Mouse (Mus musculus) granulocyte monocyte progenitor cell, adult 5-6 weeks (primary cell): ENCODE results near the gene Wnt2. TPM values are rescaled to one million over a fixed set of nuclear protein-coding genes. Genes with fewer than 3 reads are reported as not detected.

Experiments used
- ATAC-seq: replicated peaks from 2 replicates; pipeline ENCODE4 v1.8.0; 2016; ENCODE audit warnings: mild to moderate bottlenecking, moderate TSS enrichment, inconsistent platforms; ENCODE audit not compliant: poor library complexity, severe bottlenecking
- total RNA-seq, 2 experiments: library from RNA; stranded (forward) in 1 of 2; stranded (reverse) in 1 of 2; fragments of 200-712, 200-1000 nt in 1 of 2; fragments of >200 nt in 1 of 2; fragmentation: Nextera tagmentation in 1 of 2; gene quantifications; 2 replicates each; pipeline ENCODE4 v1.2.3; 2014 to 2017

The Wnt2 gene
- total RNA-seq, 2 experiments from 2014 or later = not detected

DNA sequence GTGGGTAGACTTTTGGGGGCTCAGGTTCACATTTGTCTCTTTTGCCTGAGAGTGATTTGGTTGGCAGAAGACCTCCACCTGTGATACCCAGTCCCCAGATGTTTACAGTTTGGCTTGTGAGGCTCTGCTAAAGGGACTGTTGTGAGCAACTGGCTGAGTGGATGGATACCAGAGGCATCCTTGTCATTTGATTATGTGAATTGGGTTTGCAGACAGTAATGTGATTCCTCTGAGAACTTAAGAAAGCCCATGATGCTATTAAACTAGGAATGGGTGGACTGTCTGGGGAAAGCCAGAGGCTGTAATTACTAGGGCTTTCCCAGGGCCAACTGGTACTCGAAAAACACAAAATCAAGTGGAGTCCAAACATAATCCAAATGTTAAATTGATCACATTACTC lies 51.0 kb downstream of the Wnt2 start:
- no peak for ATAC-seq

DNA sequence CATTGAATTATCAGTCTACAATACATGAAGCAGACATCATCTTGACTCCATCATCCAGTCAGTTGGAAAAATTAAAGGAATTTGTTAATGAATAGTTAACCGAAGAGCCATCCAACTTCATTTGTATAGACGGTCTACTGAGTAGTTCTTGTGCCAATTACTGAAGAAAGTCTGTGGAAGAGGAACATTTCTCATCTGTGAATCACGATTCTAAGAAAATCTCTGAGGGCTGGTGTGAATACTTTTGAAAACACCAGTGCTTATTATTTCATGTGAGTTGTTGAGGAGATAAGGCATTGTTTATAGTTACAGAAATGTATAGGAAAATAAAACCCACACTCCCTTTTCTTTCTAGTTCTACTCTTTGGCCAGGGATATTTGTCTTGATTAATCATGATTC lies 51.5 kb downstream of the Wnt2 start:
- no peak for ATAC-seq

DNA sequence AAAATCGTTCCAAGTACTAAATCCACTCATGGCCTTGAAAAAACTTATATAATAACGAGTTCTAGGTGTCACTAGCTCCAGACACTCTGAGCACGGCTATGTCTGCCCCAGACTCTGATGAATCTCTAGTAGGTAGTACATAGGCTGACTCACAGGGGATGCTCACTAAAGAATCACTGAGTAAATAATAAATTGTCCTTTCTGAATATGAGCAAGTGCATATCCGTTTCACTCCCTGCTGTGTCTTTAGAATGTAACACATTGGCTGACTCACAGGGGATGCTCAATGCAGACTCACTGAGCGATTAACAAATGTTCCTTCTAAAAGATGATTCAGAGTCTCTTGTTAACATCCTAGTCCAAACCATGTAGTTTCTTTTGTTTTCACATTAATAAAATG lies 52.1 kb downstream of the Wnt2 start:
- no peak for ATAC-seq

DNA sequence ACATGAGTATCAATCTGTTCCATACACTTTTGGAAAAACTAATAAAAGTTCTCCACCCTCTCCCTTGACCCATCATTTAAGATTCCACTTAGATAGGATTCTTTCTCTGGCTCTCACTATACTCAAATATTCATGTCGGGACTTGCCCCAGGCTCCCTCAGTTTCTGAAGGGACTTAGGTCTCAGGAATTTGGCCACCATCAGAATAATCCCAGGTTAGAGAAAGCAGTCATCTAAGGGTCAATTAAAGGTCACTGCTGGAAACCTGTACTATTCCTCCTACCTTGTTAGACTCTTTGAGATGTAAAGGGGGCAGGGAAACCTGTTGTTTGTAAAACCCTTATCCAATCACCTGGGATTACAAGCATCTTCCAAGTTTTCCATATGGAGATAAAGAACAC lies 53.2 kb downstream of the Wnt2 start:
- no peak for ATAC-seq

DNA sequence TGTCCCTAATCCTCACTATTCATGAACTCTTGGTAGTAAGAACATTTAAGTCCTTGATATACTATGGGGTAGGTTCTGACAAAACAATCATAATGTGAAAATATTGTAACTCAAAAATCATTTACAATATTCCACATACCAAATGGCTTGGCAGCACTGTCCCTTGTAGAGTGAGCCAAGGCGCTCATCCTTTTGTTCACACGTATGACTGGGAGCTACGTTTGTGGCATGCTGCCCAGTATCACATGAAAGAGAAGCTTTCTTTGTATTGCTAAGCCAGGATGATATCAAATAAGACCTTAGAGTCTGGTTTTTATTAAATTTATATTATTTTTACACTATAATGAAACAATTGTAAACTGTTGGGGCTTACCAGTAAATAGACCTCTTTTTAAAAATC lies 56.0 kb downstream of the Wnt2 start:
- ATAC-seq = no peak

DNA sequence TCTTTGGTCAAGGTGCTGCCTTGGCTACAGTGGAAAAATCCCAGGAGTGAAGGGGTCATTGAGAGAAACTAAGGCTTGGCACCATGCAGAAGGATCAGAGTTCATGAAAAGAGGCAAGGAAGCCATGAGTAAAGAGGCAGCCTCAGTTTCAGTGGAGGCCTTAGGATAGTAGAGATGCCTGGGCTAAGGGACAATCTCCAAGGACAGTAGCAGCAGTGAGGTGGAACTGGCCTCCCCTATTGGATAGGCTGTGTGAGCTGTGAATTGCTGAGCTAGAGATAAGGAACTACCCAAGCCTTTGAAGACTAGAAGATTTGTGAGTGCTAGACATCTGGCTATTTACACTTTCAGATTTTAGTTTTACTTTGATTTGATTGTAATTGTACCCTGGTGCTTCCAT lies 59.0 kb downstream of the Wnt2 start:
- no peak for ATAC-seq

DNA sequence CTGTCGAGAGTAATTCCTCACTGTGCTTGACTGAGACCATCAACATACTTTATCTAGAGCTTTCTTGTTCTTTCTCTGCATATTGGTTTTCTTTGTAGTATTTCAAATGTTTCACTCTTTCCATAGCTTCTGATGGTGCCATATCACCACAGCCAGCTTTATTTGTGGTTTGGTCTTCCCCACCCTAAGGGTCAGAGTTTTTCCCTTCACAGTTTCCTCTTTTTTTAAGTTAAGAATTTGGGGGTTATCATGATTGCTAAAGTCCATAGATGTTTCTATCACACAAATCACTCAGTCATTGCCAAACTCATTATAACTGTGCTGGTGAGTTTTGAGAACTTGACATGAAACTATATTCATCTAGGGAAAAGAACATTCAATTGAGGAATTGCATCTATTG lies 60.6 kb downstream of the Wnt2 start:
- ATAC-seq = peak; percentile 63

DNA sequence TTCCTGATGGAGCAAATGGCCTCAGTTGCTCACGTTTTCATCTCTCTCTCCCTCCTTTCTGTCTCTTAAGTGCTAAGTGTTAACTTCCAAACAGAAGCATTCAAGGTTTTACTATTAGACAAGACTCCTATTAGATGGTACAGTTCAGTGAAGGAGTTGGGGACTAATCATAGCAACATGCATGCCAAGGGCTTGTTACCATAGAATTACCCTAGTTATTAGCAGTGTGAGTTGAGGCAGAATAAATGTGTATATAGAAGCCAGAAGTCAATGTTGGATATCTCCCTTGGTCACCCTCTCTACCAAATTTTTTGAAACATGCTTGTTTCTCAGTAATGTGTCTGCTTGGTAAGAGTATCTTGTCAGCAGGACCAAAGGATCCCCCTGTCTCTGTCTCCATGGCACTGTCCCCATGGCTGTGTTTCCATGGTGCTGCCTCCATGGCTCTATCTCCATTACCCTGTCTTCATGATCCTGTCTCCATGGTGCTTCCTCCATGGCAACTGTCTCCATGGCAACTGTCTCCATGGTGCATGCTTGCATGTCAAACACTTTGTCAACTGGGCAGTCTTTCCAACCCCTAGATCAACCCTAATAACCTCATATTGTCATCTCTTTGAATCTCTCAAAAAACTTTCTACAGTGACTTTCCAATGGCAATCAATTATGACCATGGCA lies 61.8 kb downstream of the Wnt2 start:
- ATAC-seq = no peak

DNA sequence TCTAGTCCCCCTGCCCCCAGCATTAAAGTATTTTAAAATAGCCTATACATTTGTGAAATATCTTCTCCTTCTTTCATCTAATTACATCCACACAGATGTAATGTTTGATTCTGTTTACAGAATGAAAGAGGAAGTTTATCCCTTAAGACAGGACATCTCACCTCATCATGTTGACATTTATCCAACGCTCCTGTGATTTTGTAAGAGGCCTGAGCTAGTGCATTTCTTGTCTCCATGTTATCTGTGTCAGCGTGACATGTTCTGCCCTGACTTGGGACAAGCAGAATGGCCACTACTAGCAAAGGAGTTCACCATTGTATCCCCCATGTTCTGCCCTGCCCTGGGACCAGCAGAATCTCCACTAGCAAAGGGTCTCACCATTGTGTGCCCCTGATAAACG lies 66.9 kb downstream of the Wnt2 start:
- ATAC-seq = no peak

DNA sequence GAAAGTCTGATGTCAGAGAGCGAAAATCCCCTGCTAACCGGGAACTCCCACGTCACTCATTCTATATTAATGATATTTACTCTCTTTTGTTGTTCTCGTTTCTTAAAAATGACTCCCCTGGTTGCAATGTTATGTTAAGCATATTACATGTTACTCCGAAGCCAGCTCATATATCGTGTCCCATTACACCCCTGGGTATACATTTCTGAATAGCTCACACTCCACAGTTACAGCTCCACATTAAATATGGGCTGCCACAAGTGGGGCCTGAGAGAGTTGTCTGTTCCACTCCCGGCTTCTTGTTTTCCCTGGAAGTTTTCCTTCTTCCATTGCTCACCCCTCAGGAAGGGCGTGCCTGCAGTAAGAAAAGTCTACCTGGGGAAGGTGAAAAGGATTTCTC lies 78.6 kb downstream of the Wnt2 start:
- no peak for ATAC-seq

DNA sequence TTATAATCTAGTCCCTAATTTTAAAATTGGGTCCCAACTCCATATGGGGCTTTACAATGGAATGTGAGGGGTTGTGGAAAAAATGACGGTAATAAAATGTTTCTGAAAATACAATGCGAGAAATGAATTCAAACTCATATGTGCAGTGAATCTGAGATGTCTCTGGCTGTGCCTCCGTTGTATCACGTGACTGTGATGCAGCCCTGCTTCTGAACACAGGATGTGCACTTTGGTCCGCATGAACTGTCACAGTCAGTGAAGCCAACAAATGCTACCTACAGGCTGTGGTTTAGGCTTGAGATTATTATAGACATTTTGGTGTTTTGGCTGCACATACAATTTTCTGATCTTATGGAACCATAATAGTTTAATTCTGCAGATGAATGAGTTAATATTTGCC lies 81.3 kb downstream of the Wnt2 start:
- ATAC-seq = no peak

DNA sequence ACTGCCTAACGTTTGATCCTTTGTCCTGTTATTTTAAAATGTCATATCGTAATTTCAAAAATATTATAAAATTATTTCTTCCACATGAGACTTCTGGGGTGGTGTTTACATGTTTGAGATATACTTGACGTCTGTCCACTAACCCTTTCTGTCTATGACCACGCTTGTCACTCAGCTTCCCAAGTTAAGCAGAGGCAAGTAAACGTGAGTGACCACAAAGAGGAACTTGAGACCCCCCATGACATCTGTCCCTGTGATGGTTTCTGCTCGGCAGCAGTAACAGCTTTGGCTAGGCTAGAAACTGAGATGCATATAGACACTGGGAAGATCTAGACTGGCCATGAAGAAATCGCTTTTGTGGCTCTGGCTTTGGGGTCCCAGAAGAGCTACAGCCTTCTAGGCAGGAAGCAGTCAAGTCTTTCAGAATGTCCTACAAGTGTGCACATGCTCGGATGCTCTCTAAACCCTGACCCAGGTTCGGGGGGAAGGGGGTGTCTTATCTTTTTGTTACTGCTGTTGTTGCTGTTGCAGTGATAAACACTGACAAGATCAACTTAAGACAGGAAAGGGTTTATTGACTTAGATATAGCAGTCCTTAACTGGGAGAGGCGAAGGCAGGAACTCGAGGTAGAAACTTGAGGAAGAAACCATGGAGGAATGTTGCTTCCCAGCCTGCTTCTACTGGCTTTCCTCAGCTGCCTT lies 83.1 kb downstream of the Wnt2 start:
- peak; percentile 93 for ATAC-seq

DNA sequence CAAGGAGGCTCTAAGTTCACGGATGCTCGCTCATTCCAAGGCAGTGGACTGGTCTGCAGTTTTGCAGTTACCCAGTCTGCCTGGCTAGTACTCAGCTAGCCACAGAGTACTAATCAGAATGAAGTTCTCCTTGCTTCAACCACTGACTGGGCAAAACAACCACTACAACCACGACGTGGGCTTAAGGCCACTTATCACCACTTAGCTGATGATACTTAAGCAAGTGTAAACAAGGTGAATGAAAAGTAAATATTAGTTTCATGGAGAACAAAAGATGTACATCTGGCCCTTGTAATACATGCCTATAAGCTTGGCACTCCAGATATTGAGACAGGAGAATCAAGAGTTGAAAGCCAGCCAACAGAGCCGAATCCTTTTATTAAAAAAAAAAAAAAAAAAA lies 83.9 kb downstream of the Wnt2 start:
- no peak for ATAC-seq

DNA sequence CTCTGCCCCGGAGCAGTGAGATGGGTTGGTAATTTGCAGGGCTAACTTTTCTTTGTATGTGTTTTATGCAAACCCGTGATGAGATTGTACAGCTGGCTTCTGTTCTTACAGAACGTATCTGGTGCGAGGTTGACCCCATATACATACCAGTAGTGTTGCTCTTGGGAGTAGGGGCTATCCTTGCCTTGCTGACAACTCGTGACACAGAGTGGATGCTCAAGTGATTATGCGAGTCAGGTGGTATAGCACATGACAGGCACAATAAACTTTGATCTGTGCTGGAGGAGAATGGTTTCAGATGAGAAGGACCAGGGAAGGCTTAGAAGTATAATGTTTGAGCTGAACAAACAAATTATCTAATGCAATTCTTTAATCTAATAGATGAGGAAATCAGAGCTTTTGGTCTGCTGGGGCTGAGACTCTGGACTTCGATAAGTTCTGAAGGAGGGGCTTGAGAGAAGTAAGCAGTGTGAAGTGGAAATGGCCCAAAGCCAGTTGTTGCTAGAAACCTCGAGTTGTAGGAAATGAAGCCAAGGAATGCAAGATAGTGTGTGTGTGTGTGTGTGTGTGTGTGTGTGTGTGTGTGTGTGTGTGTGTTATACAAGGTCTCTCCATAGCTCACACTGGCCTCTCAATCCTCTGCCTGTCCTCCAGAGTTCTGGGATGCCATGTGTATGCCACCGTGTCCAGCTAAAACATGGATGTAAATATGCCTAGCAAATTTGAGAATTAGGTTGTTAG lies 86.3 kb downstream of the Wnt2 start:
- no peak for ATAC-seq

DNA sequence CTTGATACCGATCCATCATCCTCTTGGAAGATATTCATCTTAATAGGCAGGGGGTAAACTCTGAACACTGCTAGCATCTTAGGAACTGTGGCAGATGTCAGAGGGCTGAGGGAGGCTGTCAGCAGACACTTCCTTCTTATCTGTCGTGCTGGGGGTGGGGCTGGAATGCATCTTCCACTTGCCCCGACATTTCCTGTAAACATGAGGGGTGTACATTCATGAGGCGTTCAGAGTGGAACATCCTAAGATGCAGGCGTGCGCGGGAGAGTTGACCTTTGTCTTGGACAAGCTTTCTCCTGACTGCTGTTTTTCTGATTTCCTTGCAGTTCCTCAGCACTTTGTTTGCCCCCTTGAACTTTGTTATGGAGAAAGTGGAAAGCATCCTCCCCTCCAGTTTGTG lies 88.0 kb downstream of the Wnt2 start:
- ATAC-seq = no peak

DNA sequence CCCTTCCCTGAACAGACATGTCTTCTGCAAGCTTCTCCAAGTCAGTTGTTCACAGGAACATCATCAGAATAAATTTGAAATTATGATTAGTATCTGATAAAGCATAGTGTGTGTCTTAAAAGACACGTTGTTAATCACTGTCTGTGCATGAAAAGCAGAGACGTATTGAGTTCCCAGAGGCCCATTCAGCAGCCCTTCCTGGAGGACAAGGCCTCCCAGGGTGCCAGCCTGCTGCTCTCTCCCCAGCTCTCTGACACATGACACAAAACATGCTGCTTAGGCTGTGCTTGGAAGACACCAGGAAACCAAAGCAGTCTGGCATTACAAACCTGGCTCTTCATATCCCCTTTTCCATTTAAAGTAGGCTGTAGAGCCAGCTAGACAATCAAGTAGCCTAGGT lies 88.5 kb downstream of the Wnt2 start:
- no peak for ATAC-seq

Other genes starting within 250 kb of the Wnt2 start
- not detected in 2 replicates for gene Asz1, start 78.5 kb upstream of the Wnt2 start, total RNA-seq (2014; fragmentation: Nextera tagmentation)
- gene Asz1, start 78.5 kb upstream of the Wnt2 start, total RNA-seq (2017) = not detected in 2 replicates
- gene Cftr, start 140.1 kb upstream of the Wnt2 start, total RNA-seq (2014; fragmentation: Nextera tagmentation) = not detected in 2 replicates
- 0.04 and 0.26 TPM in 2 replicates for gene Cftr, start 140.1 kb upstream of the Wnt2 start, total RNA-seq (2017)